Mouse (Mus musculus) heart, postnatal 0 days (tissue): Measurements from ENCODE around the gene Galnt7. TPM values are rescaled to one million over a fixed set of nuclear protein-coding genes. Genes with fewer than 3 reads are reported as not detected.
"Not testable (repeated sequence)": the region's sequence is repeated elsewhere in the genome, so short reads cannot be mapped to it uniquely, and the experiment has no call there.

ENCODE experiments used
- ATAC-seq: fragments of 200-750 bp; cut with Nextera tagmentation; 2 replicates; pipeline ENCODE4 v1.8.0; 2017; ENCODE audit warnings: low read depth, moderate number of reproducible peaks, moderate library complexity; ENCODE audit not compliant: insufficient read depth
- DNase-seq: peaks from one replicate; pipeline ENCODE4 v3.0.0-alpha.2; 2016; ENCODE audit warnings: low spot score
- H3K27ac ChIP-seq: fragments of 300-500 bp; sonication (generic); 2 replicates; pipeline ENCODE4 v1.5.1; 2014; ENCODE audit warnings: low read depth, mild to moderate bottlenecking
- H3K27me3 ChIP-seq: fragments of 300-500 bp; sonication (generic); 2 replicates; pipeline ENCODE4 v1.6.1; 2014; ENCODE audit warnings: low read length, mixed read lengths; ENCODE audit not compliant: control insufficient read depth, insufficient read depth
- H3K36me3 ChIP-seq: fragments of 300-500 bp; sonication (generic); replicated peaks from 2 replicates; pipeline ENCODE4 v1.6.1; 2014; ENCODE audit warnings: low read length, mixed read lengths; ENCODE audit not compliant: control insufficient read depth, insufficient read depth
- H3K4me1 ChIP-seq: fragments of 300-500 bp; sonication (generic); 2 replicates; pipeline ENCODE4 v1.6.1; 2014; ENCODE audit warnings: antibody characterized with exemption; ENCODE audit not compliant: control insufficient read depth, insufficient read depth
- H3K4me2 ChIP-seq: fragments of 300-500 bp; sonication (generic); 2 replicates; pipeline ENCODE4 v1.6.1; 2014; ENCODE audit warnings: low read depth, mild to moderate bottlenecking, low read length, moderate library complexity
- H3K4me3 ChIP-seq: fragments of 300-500 bp; sonication (generic); 2 replicates; pipeline ENCODE4 v1.5.1; 2014; ENCODE audit warnings: low read depth, low read length
- H3K9ac ChIP-seq: fragments of 300-500 bp; sonication (generic); replicated peaks from 2 replicates; pipeline ENCODE4 v1.6.1; 2014; ENCODE audit warnings: low read depth, low read length, mixed read lengths
- H3K9me3 ChIP-seq: fragments of 300-500 bp; sonication (generic); replicated peaks from 2 replicates; pipeline ENCODE4 v1.6.1; 2016; ENCODE audit warnings: low read length; ENCODE audit not compliant: control insufficient read depth
- CTCF ChIP-seq: IDR thresholded peaks from 2 replicates; pipeline ENCODE4 v1.5.1; 2016; ENCODE audit warnings: antibody characterized with exemption, control low read depth, low read depth
- EP300 ChIP-seq: IDR thresholded peaks from 2 replicates; pipeline ENCODE4 v1.6.1; 2016; ENCODE audit warnings: antibody characterized with exemption, low read depth
- WGBS: fragments of 180-500 bp; shearing (Covaris S2); extraction: QIAGEN DNeasy Blood & Tissue Kit; methylation state at CpG from one replicate; pipeline ENCODE4 v1.1.7; 2014; 5-methylcytosine and 5-hydroxymethylcytosine counted together
- polyA plus RNA-seq: library from polyadenylated mRNA; unstranded; fragments of >200 nt; fragmentation: Nextera tagmentation; extraction: Ambion mirVana; gene quantifications from 2 replicates; pipeline ENCODE4 v1.2.1, GENCODE M21; 2015
- total RNA-seq: library from RNA; depleted of rRNA; stranded (reverse); fragments of >200 nt; gene quantifications from 2 replicates; pipeline ENCODE4 v1.2.3, GENCODE M21; 2014; ENCODE audit warnings: low replicate concordance

Galnt7 gene
- total and polyA plus RNA-seq, 2 experiments from 2014 or later, result 3.5 to 7.2 TPM

GRCm38 (mm10) chr8:57511316-57512118 lies 141.3 kb downstream of the Galnt7 start, which contains the start of gene Hmgb2:
Gene Hmgb2 (plus strand): TSS chr8:57511907.
- Histone ChIP-seq H3K27me3 (no peaks in the 10 kb centered on the region), H3K36me3 (peaks cover 18% of the 10 kb centered on the region), H3K9me3 (no peaks in the 10 kb centered on the region), H3K9ac (peak within 1 kb of the TSS; percentile 99), H3K27ac (peak within 1 kb of the TSS; percentile 100), H3K4me3 (peak within 1 kb of the TSS; percentile 89), H3K4me2 (peak within 1 kb of the TSS; percentile 89), H3K4me1 (0 out of 2 replicates have a peak, but pooled peaks cover 5% of the 10 kb centered on the region)
- under 1% methylated on average over 62 of the region's 63 CpGs for WGBS
- ATAC-seq, result peak; percentile 99
- TF ChIP-seq CTCF (no peak), EP300 (peak; percentile 82; the same call in 1 of the 2 replicates)
- peak; percentile 100 for DNase-seq

- no peak for TF ChIP-seq CTCF
- no peak for TF ChIP-seq EP300
- H3K9ac ChIP-seq, result peak overlapping the region; percentile 79
- H3K27ac ChIP-seq, result peak overlapping the region; percentile 75
- H3K4me3 ChIP-seq, result peak overlapping the region; percentile 89
- no peaks in the 10 kb centered on the region for H3K27me3 ChIP-seq
- 2% methylated on average over 31 of the region's 31 CpGs for WGBS
- no peaks in the 10 kb centered on the region for H3K9me3 ChIP-seq
- DNase-seq (no peak), ATAC-seq (no peak)
- peaks cover 11% of the 10 kb centered on the region for H3K36me3 ChIP-seq
- H3K4me2 ChIP-seq, result peak overlapping the region; percentile 89
- 0 out of 2 replicates have a peak, but pooled peaks cover 5% of the 10 kb centered on the region for H3K4me1 ChIP-seq
Measured at GRCm38 (mm10) chr8:57510791-57511315, 142.0 kb downstream of the Galnt7 start.

- Histone ChIP-seq H3K27ac (peak overlapping the region; percentile 63), H3K4me2 (no peak overlapping the region), H3K4me3 (no peak overlapping the region), H3K9me3 (no peaks in the 10 kb centered on the region), H3K36me3 (no peaks in the 10 kb centered on the region; the same call in 1 of the 2 replicates), H3K27me3 (no peaks in the 10 kb centered on the region), H3K4me1 (0 out of 2 replicates have a peak, but pooled peaks cover 3% of the 10 kb centered on the region), H3K9ac (no peak overlapping the region)
- WGBS, result 69% methylated on average over 4 of the region's 4 CpGs
- no peak for ATAC-seq
- no peak for TF ChIP-seq EP300
- no peak for TF ChIP-seq CTCF
- DNase-seq, result no peak
Measured at GRCm38 (mm10) chr8:57508657-57509056, 144.2 kb downstream of the Galnt7 start.

- Histone ChIP-seq H3K27me3 (no peaks in the 10 kb centered on the region), H3K4me2 (no peak overlapping the region), H3K27ac (no peak overlapping the region), H3K9me3 (no peaks in the 10 kb centered on the region), H3K4me1 (no peaks in the 10 kb centered on the region), H3K4me3 (no peak overlapping the region), H3K36me3 (no peaks in the 10 kb centered on the region), H3K9ac (no peak overlapping the region)
- ATAC-seq, result no peak
- WGBS, result 95% methylated on average over 4 of the region's 4 CpGs
- no peak for DNase-seq
- TF ChIP-seq EP300 (no peak), CTCF (no peak)
Measured at GRCm38 (mm10) chr8:57507556-57508063, 145.2 kb downstream of the Galnt7 start.

GRCm38 (mm10) chr8:57505500-57505899 lies 147.3 kb downstream of the Galnt7 start:
- H3K4me3 ChIP-seq, DNase-seq, H3K27me3 ChIP-seq, H3K36me3 ChIP-seq, H3K4me1 ChIP-seq, ATAC-seq, H3K4me2 ChIP-seq, H3K9ac ChIP-seq, H3K9me3 ChIP-seq: not testable (repeated sequence)
- peak overlapping the region; percentile 14 for H3K27ac ChIP-seq
- WGBS, result 70% methylated on average over 1 of the region's 1 CpGs
